In the genomic region with DNA sequence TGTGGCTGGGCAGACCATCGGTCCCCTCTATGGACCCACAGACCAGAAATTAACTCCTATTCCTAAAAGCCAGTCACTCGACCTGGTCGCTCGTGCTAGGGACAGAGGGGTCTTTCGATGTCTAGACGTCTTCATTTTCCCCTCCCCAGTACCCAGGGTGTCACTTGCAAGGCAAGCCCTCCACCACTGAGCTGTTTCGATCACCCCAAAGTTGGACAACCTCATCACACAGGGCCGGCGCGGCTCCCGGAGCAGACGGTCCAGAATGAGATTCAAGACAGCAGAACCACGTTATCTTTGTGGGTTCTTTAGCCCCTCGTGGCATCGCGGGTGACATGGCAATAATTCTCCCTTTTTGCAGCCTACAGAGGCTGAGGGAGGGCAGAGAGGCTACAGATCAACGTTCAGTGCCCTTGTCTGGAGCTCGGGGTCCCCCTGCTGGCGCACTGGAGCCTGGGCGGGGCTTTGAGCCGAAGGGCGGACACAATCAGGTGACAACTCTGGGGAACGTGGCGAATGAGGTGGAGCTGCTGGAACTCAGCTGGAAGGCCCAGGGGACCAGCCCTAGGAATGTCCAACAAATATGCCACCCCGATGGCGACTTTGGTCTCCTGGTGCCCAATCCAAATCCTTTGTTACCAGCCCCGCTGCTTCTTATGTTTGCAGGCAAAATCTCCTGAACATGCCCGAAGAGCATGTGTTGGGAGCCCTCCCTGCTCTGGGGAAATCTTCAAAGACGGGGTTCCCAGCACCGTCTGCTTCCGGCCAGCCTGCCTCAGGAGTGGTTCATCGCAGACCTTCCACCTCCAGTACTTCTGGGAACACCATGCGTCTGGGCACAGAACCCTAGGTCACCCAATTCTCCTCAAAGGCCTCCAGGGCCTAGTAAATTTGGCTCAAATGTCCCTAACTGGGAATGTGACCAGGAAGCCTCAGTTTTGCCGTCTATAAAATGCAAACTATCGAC, we compare ENCODE assay signal across 9 mouse cellular contexts. TPM values are rescaled to one million over a fixed set of nuclear protein-coding genes. Genes with fewer than 3 reads are reported as not detected.
DNase-seq lines count a peak whose midpoint lies in the region; ATAC-seq and TF ChIP-seq lines count a peak whose summit lies in the region.
"Had no signal": no experiment of that assay in that cellular context is flagged by ENCODE, and none has a peak within 500 bp of the region (broad histone marks: within the 10 kb centered on the region; RNA-seq: fewer than 3 reads in every experiment).

No protein-coding gene starts in this region.

- H3K36me3 ChIP-seq in ES-Bruce4 (ENCODE audit: control insufficient read depth, insufficient read depth, low read length, poor library complexity, severe bottlenecking): no peaks in the 10 kb centered on the region
- no peaks in the 10 kb centered on the region for H3K36me3 ChIP-seq in forebrain, embryonic 16.5 days (ENCODE audit: control insufficient read depth, insufficient read depth)

- H3K4me1 ChIP-seq in ES-Bruce4 (ENCODE audit: control insufficient read depth, insufficient read depth, low read length): no peaks in the 10 kb centered on the region
- peaks cover 2% of the 10 kb centered on the region; the same call in 1 of the 2 replicates for H3K4me1 ChIP-seq in forebrain, embryonic 16.5 days (replicated peaks; ENCODE audit: control insufficient read depth, insufficient read depth, low read length)
- H3K4me1 ChIP-seq in lung, adult 2 months (ENCODE audit: control insufficient read depth, insufficient read depth, low read length): no peaks in the 10 kb centered on the region

- peak overlapping the region; percentile 50 for H3K4me2 ChIP-seq in forebrain, embryonic 16.5 days (ENCODE audit: low read length)

- TF ChIP-seq EP300 in ES-Bruce4 (IDR thresholded peaks at IDR 0.05; ENCODE audit: insufficient read depth, low read depth, low read length): 0 out of 2 replicates have a peak, but pooled peaks have one; percentile 44

- no peak overlapping the region for H3K9ac ChIP-seq in ES-Bruce4 (ENCODE audit: low read depth, poor library complexity, severe bottlenecking)
- peak overlapping the region; percentile 7; the same call in 1 of the 2 replicates for H3K9ac ChIP-seq in forebrain, embryonic 16.5 days (replicated peaks; ENCODE audit: low read depth, low read length)

- H3K27me3 ChIP-seq in ES-Bruce4 (ENCODE audit: control insufficient read depth, insufficient read depth, low read length, poor library complexity, severe bottlenecking): no peaks in the 10 kb centered on the region
- H3K27me3 ChIP-seq in forebrain, embryonic 16.5 days (replicated peaks; ENCODE audit: control insufficient read depth, insufficient read depth, low read length): 0 out of 2 replicates have a peak, but pooled peaks cover 2% of the 10 kb centered on the region

- ATAC-seq in forebrain, embryonic 16.5 days: peak; percentile 90
- ATAC-seq in neutrophil, adult 5-6 weeks (ENCODE audit: extremely low read depth, insufficient number of reproducible peaks, low FRiP score, poor library complexity, severe bottlenecking): peak; percentile 57

- peak; percentile 88 for TF ChIP-seq CTCF in ES-Bruce4 (IDR thresholded peaks at IDR 0.05; ENCODE audit: low read depth, low read length)
- peak; percentile 96 for TF ChIP-seq CTCF in layer of hippocampus, adult 2 months (conservative IDR thresholded peaks at IDR 0.05)
- peak; percentile 75 for TF ChIP-seq CTCF in lung, adult 2 months (IDR thresholded peaks at IDR 0.05; ENCODE audit: insufficient read depth, low read length)

- H3K9me3 ChIP-seq in ES-Bruce4 (replicated peaks; ENCODE audit: control insufficient read depth, insufficient read depth, low read length, poor library complexity, severe bottlenecking): no peaks in the 10 kb centered on the region
- no peaks in the 10 kb centered on the region for H3K9me3 ChIP-seq in forebrain, embryonic 16.5 days (ENCODE audit: control insufficient read depth, low read length)

- no peak overlapping the region for H3K27ac ChIP-seq in ES-Bruce4 (ENCODE audit: insufficient read depth, low read length)
- H3K27ac ChIP-seq in forebrain, embryonic 16.5 days (ENCODE audit: low read length): no peak overlapping the region
- peak overlapping the region; percentile 15; the same call in 1 of the 2 replicates for H3K27ac ChIP-seq in layer of hippocampus, adult 2 months

- H3K4me3 ChIP-seq in ES-Bruce4 (ENCODE audit: low read depth, low read length): no peak overlapping the region
- peak overlapping the region; percentile 18 for H3K4me3 ChIP-seq in forebrain, embryonic 16.5 days (replicated peaks; ENCODE audit: low read length)
- H3K4me3 ChIP-seq in layer of hippocampus, adult 2 months: peak overlapping the region; percentile 29; the same call in 1 of the 2 replicates
- no peak overlapping the region for H3K4me3 ChIP-seq in lung, adult 2 months (replicated peaks; ENCODE audit: extremely low read depth, low read depth, low read length)
- H3K4me3 ChIP-seq: erythroblast, embryonic 14.5 days had no signal

- DNase-seq in cerebellum, adult 11-12 months: peak; percentile 91
- DNase-seq in heart, postnatal 36 days: peak; percentile 90 to 93
- peak; percentile 92 to 95 for DNase-seq in layer of hippocampus, adult 2 months (ENCODE audit: low spot score in 2 of 2)
- peak; percentile 90 for DNase-seq in lung, adult 2 months
- DNase-seq in thymus, adult 18-20 months: peak; percentile 38 to 43

- no peak for TF ChIP-seq POLR2A in ES-Bruce4 (IDR thresholded peaks at IDR 0.05; ENCODE audit: insufficient read depth, low read length)
- TF ChIP-seq POLR2A in lung, adult 2 months (IDR thresholded peaks at IDR 0.05; ENCODE audit: borderline replicate concordance, extremely low read depth, low read depth, low read length): no peak

- WGBS in forebrain, embryonic 16.5 days: 24% methylated on average over 35 of the region's 35 CpGs
- 20% methylated on average over 35 of the region's 35 CpGs for WGBS in lung, adult 2 months

- intact Hi-C loops in heart, postnatal 36 days (cut with DNase I): loop anchor here (1.0 to 5.0 kb wide), 5 partner anchors 48 to 192 kb away; no protein-coding TSS in a partner anchor

RNA-seq across cellular contexts. Expression of a gene that starts 9.0 kb away (rescaled TPM):
- 0.18 TPM in 1 of 2 replicates, not detected in the other for polyA plus RNA-seq in ES-Bruce4 (2011; ENCODE audit: insufficient read depth, insufficient read length, low read depth, missing spikeins)
- 21.3 and 21.5 TPM in 2 replicates for polyA plus RNA-seq in forebrain, embryonic 16.5 days (2015; fragmentation: Nextera tagmentation; extraction: Ambion mirVana)
- total RNA-seq in heart, postnatal 36 days (2021): 10 to 100 TPM; 18.4 to 19.8 TPM
- total RNA-seq in layer of hippocampus, adult 2 months (2021): 100 to 1,000 TPM; 202 to 221 TPM
- polyA plus RNA-seq in lung, adult 2 months (2012; rRNA removed): 7.6 and 9.1 TPM in 2 replicates
- total RNA-seq in neutrophil, adult 5-6 weeks (2017): not detected in 2 replicates
- polyA plus RNA-seq: erythroblast, embryonic 14.5 days had no signal

RNA-seq across cellular contexts. Expression of a gene that starts 45.6 kb away (rescaled TPM):
- polyA plus RNA-seq in ES-Bruce4 (2011; ENCODE audit: insufficient read depth, insufficient read length, low read depth, missing spikeins): not detected in 2 replicates
- polyA plus RNA-seq in forebrain, embryonic 16.5 days (2015; fragmentation: Nextera tagmentation; extraction: Ambion mirVana): 0.32 TPM in 1 of 2 replicates, not detected in the other
- total RNA-seq in heart, postnatal 36 days (2021): not detected
- not detected for total RNA-seq in layer of hippocampus, adult 2 months (2021)
- 1.7 TPM in 1 of 2 replicates, not detected in the other for polyA plus RNA-seq in lung, adult 2 months (2012; rRNA removed)
- not detected in 2 replicates for total RNA-seq in neutrophil, adult 5-6 weeks (2017)
- polyA plus RNA-seq: erythroblast, embryonic 14.5 days had no signal

RNA-seq across cellular contexts. Expression of a gene that starts 51.0 kb away (rescaled TPM):
- polyA plus RNA-seq in ES-Bruce4 (2011; ENCODE audit: insufficient read depth, insufficient read length, low read depth, missing spikeins): not detected in 2 replicates
- polyA plus RNA-seq in forebrain, embryonic 16.5 days (2015; fragmentation: Nextera tagmentation; extraction: Ambion mirVana): 0.24 TPM in 1 of 2 replicates, not detected in the other
- not detected for total RNA-seq in heart, postnatal 36 days (2021)
- not detected for total RNA-seq in layer of hippocampus, adult 2 months (2021)
- 0.14 and 7.7 TPM in 2 replicates for polyA plus RNA-seq in lung, adult 2 months (2012; rRNA removed)
- total RNA-seq in neutrophil, adult 5-6 weeks (2017): not detected in 2 replicates
- polyA plus RNA-seq: erythroblast, embryonic 14.5 days had no signal

Comparison
In these comparisons a context has a peak if more than half of its experiments do, and no peak if none do; other contexts are left out.
1. H3K4me3 ChIP-seq: peak in forebrain, embryonic 16.5 days (single experiment) and layer of hippocampus, adult 2 months (single experiment); none in ES-Bruce4 (single experiment) and lung, adult 2 months (single experiment).
2. DNase-seq: peak in every context shown above with its lines; median percentile 94 in layer of hippocampus, adult 2 months; 92 in heart, postnatal 36 days; 91 in cerebellum, adult 11-12 months; 90 in lung, adult 2 months; 40 in thymus, adult 18-20 months.
3. RNA of a gene that starts 9.0 kb away (total RNA-seq): 202 to 221 TPM in layer of hippocampus, adult 2 months and 18.4 to 19.8 TPM in heart, postnatal 36 days; not detected in neutrophil, adult 5-6 weeks; every median in the first group is over 10 times any median in the second.
4. Peak in every context shown above with its lines, with median percentiles within 50 percentile points of each other: CTCF ChIP-seq.